Mouse (Mus musculus): ENCODE results near the gene Gpbar1. TPM values are rescaled to one million over a fixed set of nuclear protein-coding genes. Genes with fewer than 3 reads are reported as not detected.
A peak's percentile ranks its signal among the peaks of the same experiment; 100 is the strongest.

Gpbar1 gene
- total RNA-seq, 2 experiments from 2014 or later = 0.25 TPM; not detected in 1

DNA sequence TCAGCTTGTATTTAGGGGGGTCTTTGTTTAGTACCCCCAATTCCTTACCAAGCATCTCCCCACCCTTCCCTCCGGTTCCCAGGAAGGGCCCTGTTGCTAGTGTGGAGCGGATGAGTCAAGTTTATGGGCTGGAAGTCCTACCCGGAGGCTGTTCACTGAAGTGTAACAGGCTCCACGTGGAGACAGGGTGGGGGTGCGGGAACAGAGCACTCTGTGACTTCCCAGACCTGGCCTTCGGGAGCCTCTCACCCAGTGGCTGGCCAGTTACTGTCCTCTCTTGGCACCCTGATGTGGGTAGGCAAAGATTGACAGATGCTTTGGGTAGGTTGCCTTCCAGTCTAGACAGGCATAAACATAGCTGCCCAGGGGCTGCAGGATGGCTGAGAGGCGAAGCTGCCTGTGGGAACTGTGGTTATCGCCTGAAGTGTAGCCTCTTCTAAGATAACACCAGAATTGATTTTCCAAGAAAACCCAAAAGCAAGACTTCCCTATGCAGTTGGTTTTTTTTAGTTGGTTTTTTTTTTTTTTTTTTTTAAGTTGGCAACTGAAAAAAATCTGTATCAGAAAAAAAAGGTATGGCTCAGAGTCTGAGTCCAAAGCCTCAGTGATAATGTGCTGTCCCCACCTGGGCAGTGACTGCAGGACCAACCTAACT lies 340 bp upstream of the Gpbar1 start:
- DNase-seq = no peak

DNA sequence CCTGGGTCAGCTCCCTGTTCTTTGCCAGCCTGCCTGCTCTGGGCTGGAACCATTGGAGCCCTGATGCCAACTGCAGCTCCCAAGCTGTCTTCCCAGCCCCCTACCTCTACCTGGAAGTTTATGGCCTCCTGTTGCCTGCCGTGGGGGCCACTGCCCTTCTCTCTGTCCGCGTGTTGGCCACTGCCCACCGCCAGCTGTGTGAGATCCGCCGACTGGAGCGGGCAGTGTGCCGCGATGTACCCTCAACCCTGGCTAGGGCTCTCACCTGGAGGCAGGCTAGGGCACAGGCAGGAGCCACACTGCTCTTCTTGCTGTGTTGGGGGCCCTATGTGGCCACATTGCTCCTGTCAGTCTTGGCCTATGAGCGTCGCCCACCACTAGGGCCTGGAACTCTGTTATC lies 638 bp downstream of the Gpbar1 start:
- no peak for DNase-seq

DNA sequence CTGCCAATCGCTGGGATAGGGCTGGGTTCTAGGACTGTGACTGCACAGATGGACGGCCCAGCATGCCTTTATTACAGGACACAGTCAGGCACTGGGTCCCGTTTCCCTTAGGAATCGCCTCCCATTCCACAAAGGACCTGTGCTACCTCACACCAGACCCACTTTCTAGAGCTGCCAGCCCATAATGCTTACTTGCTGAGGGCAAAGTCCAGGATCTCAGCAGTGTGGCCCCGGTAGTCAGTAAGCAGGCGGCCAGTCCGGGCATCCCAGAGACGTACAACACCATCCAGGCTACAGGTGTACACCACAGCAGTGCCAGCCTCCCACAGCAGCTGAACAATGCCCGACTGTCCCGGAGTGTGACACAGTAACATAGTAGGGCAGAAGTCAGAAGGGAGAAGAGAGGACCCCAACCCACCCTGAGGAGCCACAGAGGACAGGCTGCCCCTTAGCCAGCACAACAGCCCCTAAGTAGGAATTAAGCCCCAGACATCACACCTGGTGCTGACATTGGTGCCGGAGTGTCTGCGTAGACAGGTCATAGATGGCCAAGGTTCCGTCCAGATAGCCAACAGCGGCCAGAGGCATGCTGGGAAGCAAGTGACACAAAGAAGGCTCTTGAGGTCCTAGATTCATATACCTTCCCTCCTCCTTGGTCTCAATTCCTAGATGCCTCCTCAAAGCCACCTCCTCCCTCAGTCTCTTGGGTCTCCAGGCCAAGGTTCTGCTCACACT lies 2.4 kb downstream of the Gpbar1 start:
- no peak for DNase-seq

DNA sequence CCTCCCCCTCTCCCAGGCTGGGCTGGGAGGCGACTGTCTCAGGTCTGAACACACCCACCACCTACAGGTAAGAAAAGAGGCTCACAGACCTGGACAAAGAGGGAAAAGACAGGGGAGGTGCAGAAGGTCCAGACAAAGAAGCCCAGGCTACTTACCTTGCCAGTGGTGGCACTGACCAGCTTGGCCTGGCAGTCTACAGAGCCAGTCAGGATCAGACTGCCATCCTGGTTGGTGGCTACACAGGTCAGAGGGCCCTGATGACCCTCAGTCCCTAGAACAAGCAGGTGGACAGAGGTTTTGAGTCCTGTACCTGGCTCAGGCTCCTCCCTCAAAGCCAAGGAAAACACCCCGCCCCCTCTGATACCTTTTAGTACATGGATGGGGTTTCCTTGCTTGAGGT lies 3.0 kb downstream of the Gpbar1 start:
- no peak for DNase-seq

DNA sequence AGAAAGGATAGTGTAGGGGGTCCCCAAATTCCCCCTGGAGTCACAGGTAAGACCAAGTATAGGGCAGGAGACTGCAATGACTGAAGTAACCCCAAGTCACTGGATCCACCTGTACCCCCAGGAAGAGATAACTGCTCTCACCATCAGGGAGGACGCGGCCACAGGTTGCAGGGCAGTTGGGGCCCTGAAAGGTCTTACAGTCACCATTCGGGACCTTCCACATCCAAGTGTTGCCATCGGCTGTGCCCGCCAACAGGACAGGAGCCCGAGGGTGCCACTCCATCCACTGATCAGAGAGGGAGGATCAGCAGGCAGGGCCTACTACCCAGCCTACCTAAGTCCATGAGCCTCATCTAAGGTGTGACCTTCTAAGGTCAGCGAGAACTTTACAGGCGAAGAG lies 3.5 kb downstream of the Gpbar1 start:
- no peak for DNase-seq

DNA sequence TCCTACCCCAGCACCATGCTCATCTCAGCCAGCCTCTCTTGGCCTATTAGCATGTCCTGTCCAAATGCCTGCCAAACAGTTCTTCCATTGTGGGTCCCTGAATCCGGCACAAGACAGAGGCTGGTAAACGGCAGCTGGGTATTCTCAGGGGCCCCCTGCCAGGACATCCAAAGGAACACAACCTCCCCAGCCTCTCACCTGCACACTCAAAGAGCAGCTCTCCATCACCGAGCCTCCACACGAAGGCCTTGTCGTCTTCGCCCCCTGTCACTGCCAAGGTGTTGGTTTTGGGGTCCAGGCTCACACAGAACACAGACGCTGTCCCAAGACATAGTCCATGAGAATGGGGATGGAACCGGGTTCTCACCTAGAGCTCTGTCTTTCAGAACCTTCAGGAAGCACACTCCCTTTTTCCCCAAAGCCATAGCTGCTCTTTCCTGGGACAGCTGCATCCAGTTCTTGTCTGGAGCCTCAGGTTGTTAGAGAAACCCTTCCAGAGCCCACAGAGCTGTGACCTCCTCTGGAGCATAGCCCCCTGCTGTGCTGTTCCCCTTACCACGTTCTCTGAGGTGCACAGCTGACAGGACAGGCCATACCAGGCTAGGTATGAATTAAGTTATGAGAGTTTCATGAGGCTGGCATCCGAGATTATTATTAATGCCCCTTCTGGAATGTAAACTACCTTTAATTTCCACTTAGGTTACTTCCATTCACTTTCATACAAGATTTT lies 4.7 kb downstream of the Gpbar1 start:
- DNase-seq = no peak

DNA sequence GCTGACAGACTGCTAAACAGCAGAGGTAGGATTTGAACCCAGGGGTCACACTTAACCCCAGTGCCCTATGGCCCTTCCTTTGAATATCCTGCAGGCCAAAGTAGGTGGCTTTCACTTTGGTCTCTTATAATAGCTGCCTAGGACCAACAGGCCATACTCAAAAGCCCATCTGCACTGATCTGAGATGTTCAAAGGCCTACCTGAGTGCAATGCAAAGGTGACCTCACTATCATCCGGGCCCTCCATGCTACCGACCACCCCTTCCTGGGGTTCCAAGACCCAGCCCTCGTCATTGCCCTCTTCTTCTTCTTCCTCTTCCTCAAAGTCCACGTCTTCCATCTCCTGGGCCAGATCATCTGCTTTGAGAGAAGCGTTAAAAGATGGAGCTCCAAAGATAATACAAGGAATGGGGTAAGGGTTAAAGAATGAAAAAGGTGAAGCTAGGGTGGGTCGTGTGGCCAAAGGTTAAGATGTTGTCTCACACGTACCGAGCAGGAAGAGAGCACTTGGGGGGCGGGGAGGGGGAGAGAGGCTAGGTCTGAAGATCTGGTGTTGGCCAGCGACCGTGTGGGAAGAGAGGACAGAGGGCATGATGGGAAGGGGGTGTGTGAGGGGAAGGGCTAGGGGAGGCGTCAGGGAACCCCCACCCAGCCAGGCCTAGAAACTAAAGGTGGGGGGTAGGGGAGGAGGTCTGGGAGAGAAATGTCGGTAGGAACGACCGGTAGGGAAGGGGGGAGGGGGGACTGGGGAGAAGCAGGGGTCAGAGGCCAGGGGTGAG lies 5.5 kb downstream of the Gpbar1 start:
- peak; percentile 53 for DNase-seq

DNA sequence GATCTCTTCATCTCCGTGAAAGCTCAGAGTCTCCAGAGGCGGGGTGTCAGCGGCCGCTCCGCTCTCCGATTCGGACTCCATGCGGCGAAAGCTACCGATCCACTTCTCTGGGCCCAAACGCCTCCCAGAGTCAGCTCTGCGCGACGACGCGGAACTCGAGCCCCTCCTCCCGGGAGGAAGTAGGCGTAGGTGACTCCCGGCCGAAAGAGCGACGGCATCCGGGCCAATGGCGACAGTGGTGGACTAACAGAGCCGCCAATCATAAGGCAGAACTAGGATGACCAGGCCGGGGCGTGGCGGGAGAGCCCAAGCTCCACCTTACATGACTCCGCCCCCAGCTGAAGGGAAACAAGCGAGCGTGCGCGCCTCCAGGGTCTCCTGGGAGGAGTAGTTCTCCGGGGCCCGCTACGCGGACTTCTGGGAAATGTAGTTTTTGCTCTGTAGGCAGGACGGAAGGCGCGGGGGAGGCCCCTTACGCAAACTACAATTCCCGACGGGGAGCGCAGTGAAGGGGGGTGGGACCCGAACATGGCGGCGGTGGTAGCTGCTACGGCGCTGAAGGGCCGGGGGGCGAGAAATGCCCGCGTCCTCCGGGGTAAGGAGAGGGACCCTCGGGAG lies 6.3 kb downstream of the Gpbar1 start, which contains the start of the genes Aamp and Pnkd:
Aamp (minus strand) TSS at position 196 of the 618 bp plus-strand sequence.
Pnkd (plus strand) TSS at position 388 of the 618 bp plus-strand sequence.
- peak; percentile 97 for DNase-seq

DNA sequence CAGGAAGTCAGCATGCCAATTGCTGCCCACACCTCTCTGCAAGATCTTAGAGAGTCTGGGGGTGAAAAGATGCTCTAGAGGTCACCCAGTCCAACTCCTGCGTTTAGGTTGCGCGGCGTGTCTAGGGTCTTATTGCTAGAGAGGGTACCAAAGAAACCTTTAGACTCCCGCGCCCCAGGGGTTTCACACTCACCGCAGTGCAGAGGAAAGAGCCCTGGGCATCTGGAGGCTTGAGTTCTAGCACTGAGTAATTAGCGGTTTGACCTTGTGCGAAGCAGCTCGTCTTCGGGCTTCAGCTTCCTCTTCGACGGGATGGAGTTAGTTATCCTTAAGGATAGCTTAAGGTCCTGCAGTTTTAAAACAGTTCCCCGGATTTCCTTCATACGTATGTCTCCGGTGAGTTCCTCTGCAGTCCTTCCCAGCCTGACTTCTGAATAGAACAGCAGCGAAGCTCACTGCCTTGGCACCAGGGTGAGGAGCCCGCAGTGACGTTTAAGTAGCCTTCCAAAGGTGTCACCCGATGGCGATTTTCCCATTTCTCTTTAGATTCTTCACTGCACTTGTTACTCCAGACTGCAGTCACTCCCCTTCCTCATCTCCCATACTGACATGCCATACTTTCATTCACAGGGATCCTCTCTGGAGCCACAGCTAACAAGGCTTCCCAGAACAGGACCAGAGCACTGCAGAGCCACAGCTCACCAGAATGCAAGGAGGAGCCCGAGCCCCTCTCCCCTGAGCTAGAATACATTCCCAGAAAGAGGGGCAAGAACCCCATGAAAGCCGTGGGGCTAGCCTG lies 7.1 kb downstream of the Gpbar1 start:
- DNase-seq = no peak

DNA sequence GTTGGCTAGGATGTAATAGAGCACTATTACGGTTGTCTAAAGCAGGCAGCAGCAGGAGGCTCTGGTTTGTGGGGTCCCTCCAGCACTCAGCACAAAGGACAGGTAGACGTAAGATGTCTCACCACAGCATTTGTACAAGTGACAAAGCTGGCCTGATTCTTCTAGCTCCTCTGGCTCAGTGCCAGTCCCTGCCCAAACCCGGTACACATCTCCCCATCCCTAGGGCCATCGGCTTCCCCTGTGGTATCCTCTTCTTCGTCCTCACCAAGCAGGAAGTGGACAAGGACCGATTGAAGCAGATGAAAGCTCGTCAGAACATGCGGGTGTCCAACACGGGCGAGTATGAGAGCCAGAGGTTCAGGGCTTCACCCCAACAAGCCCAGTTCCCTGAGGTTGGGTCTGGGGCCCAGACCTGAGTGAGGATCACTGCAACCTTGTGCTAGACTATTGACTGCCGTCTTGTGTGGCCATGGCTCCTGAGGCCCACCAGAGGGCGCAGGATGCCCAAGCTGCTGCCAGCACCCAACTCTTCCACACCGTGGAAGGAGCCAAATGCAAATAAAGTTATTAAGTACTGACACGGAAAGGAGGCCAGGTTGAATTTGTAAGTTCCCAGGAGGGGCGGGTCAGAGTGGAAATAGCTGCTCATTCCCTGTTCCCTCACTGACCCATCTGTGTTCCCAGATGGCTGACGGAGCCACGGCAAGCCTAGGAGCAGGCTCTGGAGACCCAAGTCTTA lies 8.7 kb downstream of the Gpbar1 start:
- peak; percentile 36 for DNase-seq

DNA sequence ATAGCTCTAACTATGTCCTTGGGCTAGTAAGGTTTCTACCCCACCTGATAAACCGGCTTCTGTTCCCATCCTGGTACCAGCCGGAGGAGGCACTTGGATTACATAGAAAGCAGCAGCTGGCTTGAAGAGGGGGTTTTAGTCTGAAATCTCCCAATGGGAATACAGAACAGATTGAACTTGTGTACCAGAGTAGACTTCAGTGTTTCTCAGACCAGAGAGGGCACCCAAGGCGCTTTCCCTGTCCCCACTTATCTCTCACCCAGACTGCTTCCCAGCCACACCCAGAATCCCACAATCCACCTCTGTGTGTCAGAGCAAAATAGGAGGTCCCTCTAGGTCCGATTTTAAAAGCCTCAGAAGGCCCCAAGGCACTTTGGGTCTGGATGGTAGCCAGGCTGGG lies 10.0 kb downstream of the Gpbar1 start:
- DNase-seq = no peak

DNA sequence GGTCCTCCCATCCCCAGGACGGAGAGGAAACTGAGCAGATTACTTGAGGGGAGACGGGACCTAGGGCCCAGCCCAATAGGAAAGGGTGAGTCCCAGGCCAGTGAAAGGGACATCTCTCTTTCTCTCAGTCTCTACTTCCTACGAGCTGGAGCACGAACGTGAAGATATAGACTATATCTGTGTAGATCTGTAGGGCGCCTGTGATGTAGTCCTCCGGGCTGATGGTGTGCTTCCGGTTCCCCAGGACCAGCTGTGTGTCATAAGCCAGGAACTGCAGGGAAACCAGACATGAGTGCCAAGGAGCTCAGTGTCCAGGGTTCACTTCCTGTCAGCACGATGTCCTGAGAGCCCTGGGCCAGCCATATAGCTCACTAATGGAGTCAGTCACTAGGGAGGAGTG lies 10.9 kb downstream of the Gpbar1 start:
- DNase-seq = no peak

DNA sequence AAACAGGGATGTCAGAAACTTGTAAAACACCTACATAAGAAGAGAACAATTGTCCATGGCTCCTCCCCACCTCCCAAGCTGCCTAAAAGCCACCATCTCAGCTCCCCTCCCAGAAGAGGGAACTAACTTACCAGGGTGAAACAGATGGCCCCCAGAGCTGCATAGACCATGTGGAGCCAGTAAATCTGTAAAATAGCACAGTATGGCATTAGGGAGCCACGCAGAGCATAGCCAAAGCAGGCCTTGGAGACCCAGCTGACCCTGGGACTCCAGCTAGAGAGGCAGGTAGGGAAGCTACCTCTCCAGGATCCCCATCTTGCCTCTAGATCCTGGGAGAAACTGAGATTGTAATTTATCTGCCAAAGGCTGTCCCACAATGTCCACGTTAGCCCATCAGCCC lies 11.4 kb downstream of the Gpbar1 start:
- DNase-seq = no peak

DNA sequence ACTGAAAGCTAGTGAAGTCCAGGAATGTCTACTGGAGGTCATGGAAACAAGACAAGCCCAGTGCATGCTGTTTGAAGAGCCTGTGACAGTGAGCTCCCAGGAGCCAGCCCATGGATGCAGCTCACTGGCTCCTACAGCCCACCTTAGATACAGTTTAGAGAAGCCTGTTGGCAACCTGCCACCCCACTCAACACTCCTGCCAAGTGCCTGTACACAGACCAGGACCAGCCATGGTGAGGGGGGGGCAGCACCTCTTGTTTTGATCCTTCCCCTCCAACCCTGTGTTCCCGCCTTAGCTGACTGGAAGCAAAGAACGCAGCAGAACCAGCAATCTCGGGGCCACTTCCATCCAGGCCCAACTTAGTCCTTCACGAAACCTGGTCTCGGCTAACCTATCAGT lies 11.8 kb downstream of the Gpbar1 start:
- DNase-seq = no peak

DNA sequence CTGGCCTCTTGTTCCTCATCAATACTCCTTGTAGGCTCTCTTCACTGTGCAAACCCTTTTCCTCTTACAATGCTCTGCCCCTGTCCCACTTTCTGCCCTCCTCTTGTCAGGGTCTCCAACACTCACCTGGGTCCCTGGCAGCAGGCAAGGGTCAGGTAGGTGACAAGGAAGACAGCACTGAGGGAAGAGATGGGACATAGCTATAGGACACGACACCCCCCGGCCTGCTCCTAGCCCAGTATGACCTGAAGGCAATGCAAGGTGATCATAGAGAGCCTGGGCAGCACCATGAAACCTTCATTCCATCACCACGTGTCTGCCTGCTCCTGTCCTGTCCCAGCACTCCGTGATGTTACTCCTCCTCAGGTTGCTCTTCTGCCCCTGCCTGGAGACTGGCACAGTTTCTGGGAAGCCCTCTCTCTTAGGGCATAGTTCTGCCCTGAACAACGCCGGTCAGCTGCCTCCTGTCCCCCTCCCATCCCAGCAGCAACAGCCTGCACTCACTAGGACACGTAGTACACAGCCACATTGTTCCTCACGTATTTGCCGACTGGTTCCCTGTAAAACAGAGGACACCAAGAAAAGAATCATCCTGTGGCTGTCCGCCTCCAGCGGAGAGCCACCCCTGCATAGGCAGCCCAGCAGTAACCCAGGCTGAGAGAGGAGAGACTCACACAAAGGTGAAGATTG lies 14.1 kb downstream of the Gpbar1 start:
- DNase-seq = no peak

DNA sequence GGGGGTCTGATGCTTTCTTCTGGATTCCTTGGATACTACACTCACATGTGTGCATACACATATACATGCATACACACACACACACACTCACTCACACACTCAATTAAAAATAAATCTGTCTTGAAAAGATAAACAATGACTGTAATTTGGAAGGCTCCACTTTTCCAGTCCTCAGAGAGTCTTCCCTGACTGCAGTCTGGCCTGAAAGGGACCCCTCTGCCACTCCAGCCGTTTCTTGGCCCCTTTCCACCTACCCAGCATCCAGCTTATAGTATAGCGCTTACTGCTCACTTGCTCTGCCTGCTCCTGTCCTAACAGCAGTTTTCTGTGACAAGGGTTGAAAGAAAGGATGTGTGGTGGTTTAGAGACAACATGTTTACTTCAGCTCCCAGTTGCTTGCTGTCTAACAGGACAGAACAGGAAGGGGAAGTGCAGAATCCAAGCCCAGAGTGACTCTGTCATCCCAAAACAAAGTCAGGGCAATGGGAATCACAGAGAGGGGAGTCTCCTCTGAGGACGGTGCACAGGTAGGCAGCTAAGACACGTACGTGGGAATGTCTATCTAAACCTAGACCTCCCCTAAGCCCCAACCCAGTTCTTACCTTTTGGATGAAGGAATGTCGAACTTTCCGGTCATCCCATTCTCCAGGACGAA lies 15.1 kb downstream of the Gpbar1 start:
- no peak for DNase-seq

DNA sequence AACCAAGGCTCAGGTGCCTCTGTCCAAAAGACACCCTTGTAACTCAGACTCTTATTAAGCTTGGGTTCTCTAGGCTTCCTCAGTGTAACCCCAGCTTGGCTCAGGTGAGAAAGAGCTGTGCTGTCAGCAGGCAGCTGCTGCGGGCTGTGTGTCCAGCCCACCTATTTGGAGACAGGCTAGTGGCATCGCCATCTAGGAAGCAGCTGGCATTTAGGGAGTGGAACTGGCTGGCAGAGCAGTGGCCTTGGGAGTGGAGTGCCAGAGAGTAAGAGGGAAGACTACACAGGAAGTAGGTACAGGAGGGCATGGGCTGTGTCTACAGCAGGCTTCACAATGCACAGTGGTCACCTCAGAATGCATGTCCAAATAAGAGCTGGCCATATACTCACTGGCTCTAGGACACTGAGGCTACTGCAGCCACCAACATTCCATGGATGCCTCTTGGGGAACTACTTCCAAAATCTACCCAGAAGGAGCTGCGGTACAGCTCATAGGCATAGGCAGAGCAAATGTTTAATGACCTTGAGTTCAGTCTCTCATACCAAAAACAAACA lies 15.8 kb downstream of the Gpbar1 start:
- DNase-seq = no peak

DNA sequence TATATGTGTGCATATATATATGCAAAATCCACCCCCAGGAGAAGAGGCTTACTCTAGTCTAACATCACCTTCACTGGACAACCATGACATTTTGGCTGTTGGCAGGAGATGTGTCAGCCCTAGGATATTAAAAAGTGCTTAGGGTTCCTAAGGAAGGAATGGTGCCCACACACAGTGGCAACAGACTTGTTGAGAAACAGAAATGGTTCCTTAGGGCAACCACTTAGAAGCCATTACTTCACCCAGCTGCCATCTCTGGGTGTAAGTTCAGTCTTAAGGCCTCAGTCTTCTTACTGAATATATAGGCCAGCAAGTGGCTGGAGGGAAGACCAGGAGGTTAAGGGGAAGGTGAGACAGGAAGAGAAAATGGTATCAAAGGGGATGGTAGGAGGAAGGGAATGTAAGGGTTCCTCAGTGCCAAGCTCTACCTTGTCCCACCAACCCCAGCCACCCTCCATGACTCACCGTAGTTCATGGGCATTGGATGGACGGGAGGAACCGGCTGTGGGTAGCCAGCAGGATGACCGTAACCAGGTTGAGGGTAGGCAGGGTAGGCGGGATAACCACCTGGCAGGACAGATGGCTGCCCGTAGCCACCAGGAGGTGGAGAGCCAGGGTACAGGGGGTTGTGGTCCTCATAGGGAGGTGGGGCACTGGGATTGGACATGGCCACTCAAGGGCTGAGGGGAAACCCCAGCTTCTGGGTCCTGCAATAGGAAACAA lies 16.5 kb downstream of the Gpbar1 start:
- no peak for DNase-seq

All from gastrocnemius, postnatal 10 days (tissue).